Mouse (Mus musculus) kidney, postnatal 10 days (tissue): Measurements from ENCODE around the gene Mtr.
"Not testable (repeated sequence)": the region's sequence is repeated elsewhere in the genome, so short reads cannot be mapped to it uniquely, and the experiment has no call there.

Experiments
- DNase-seq: peaks from one replicate; pipeline ENCODE4 v3.0.0; 2021; ENCODE audit warnings: mixed read lengths

The Mtr gene

GRCm38 (mm10) chr13:12159288-12160120 is 98.4 kb downstream of the Mtr start:
- no peak for DNase-seq

GRCm38 (mm10) chr13:12153922-12154321 is 104.0 kb downstream of the Mtr start:
- no peak for DNase-seq

- no peak for DNase-seq
These were observed 110.9 kb downstream of the Mtr start for GRCm38 (mm10) chr13:12146918-12147507.

- DNase-seq = no peak
These were observed 111.5 kb downstream of the Mtr start for GRCm38 (mm10) chr13:12146402-12146801.

GRCm38 (mm10) chr13:12143347-12143746 is 114.6 kb downstream of the Mtr start:
- DNase-seq = no peak

- DNase-seq = not testable (repeated sequence)
These were observed 121.5 kb downstream of the Mtr start for GRCm38 (mm10) chr13:12136461-12136860.

GRCm38 (mm10) chr13:12133549-12133948 is 124.4 kb downstream of the Mtr start:
- no peak for DNase-seq
